Mouse (Mus musculus) cortical plate, adult 2 months (tissue): ENCODE measurements around the gene Mroh8.

Source experiments
- CTCF ChIP-seq: fragments of 200-500 bp; IDR thresholded peaks from 2 replicates; pipeline ENCODE4 v1.5.1; 2011; ENCODE audit warnings: mild to moderate bottlenecking, control low read depth, low read length; ENCODE audit not compliant: insufficient read depth; ENCODE audit errors: extremely low read depth
- POLR2A ChIP-seq: fragments of 200-500 bp; IDR thresholded peaks from 2 replicates; pipeline ENCODE4 v1.6.1; 2011; ENCODE audit warnings: mild to moderate bottlenecking, low read length, control low read depth; ENCODE audit not compliant: insufficient read depth; ENCODE audit errors: extremely low read depth

GRCm38 (mm10) chr2:157292093-157292492 lies 12.7 kb upstream of the Mroh8 start:
- peak; percentile 76 for TF ChIP-seq CTCF
- no peak for TF ChIP-seq POLR2A
